Mouse (Mus musculus): ENCODE results near the gene Zc3h8. TPM values are rescaled to one million over a fixed set of nuclear protein-coding genes. Genes with fewer than 3 reads are reported as not detected.

Gene Zc3h8
- polyA plus RNA-seq (2014; fragmentation: Nextera tagmentation; extraction: Ambion mirVana), result 10.2 and 12.2 TPM in 2 replicates

GRCm38 (mm10) chr2:128943538-128944528 lies at the start of gene Zc3h8:
Gene Zc3h8, minus strand, starts transcription at chr2:128944077.
- peak within 1 kb of the TSS; percentile 72 for H3K4me3 ChIP-seq (ENCODE audit: low read depth, low read length)
- 2% methylated on average over 65 of the region's 65 CpGs for WGBS
- H3K36me3 ChIP-seq (ENCODE audit: control insufficient read depth, insufficient read depth, low read length), result no peaks in the 10 kb centered on the region
- no peaks in the 10 kb centered on the region for H3K4me1 ChIP-seq (ENCODE audit: control insufficient read depth, insufficient read depth, low read length)
- no peaks in the 10 kb centered on the region for H3K9me3 ChIP-seq (replicated peaks; ENCODE audit: control insufficient read depth, low read length)
- peak; percentile 98 for DNase-seq (ENCODE audit: low spot score)
- peak within 1 kb of the TSS; percentile 82 for H3K9ac ChIP-seq (ENCODE audit: low read length)
- peak within 1 kb of the TSS; percentile 73 for H3K4me2 ChIP-seq (ENCODE audit: low read length)
- H3K27ac ChIP-seq (ENCODE audit: low read depth, low read length), result peak within 1 kb of the TSS; percentile 73
- H3K27me3 ChIP-seq (replicated peaks; ENCODE audit: control insufficient read depth, insufficient read depth, low read length), result no peaks in the 10 kb centered on the region
- peak; percentile 95 for ATAC-seq

GRCm38 (mm10) chr2:128984746-128985145 lies 40.9 kb upstream of the Zc3h8 start:
- Histone ChIP-seq H3K9me3 (replicated peaks; ENCODE audit: control insufficient read depth, low read length) (no peaks in the 10 kb centered on the region), H3K36me3 (ENCODE audit: control insufficient read depth, insufficient read depth, low read length) (no peaks in the 10 kb centered on the region), H3K9ac (ENCODE audit: low read length) (no peak overlapping the region), H3K4me2 (ENCODE audit: low read length) (no peak overlapping the region), H3K4me3 (ENCODE audit: low read depth, low read length) (no peak overlapping the region), H3K27me3 (replicated peaks; ENCODE audit: control insufficient read depth, insufficient read depth, low read length) (no peaks in the 10 kb centered on the region), H3K27ac (ENCODE audit: low read depth, low read length) (no peak overlapping the region), H3K4me1 (ENCODE audit: control insufficient read depth, insufficient read depth, low read length) (no peaks in the 10 kb centered on the region)
- no peak for ATAC-seq
- DNase-seq (ENCODE audit: low spot score), result no peak
- 87% methylated on average over 3 of the region's 3 CpGs for WGBS

- 76% methylated on average over 4 of the region's 4 CpGs for WGBS
- DNase-seq (ENCODE audit: low spot score) (no peak), ATAC-seq (no peak)
- Histone ChIP-seq H3K4me3 (ENCODE audit: low read depth, low read length) (no peak overlapping the region), H3K36me3 (ENCODE audit: control insufficient read depth, insufficient read depth, low read length) (no peaks in the 10 kb centered on the region), H3K27me3 (replicated peaks; ENCODE audit: control insufficient read depth, insufficient read depth, low read length) (no peaks in the 10 kb centered on the region), H3K9ac (ENCODE audit: low read length) (no peak overlapping the region), H3K4me2 (ENCODE audit: low read length) (no peak overlapping the region), H3K4me1 (ENCODE audit: control insufficient read depth, insufficient read depth, low read length) (no peaks in the 10 kb centered on the region), H3K27ac (ENCODE audit: low read depth, low read length) (no peak overlapping the region), H3K9me3 (replicated peaks; ENCODE audit: control insufficient read depth, low read length) (no peaks in the 10 kb centered on the region)
Observed at GRCm38 (mm10) chr2:128975572-128975971, 31.7 kb upstream of the Zc3h8 start.

- Histone ChIP-seq H3K27me3 (replicated peaks; ENCODE audit: control insufficient read depth, insufficient read depth, low read length) (no peaks in the 10 kb centered on the region), H3K9ac (ENCODE audit: low read length) (no peak overlapping the region)
- no peak for ATAC-seq
Observed at GRCm38 (mm10) chr2:128972301-128972700, 28.4 kb upstream of the Zc3h8 start.

GRCm38 (mm10) chr2:128968475-128969083 lies 24.7 kb upstream of the Zc3h8 start:
- DNase-seq (ENCODE audit: low spot score), result no peak

More at GRCm38 (mm10) chr2:128972301-128972700, 28.4 kb upstream of the Zc3h8 start:
- H3K4me3 ChIP-seq (ENCODE audit: low read depth, low read length), result no peak overlapping the region
- H3K27ac ChIP-seq (ENCODE audit: low read depth, low read length), result no peak overlapping the region
- H3K36me3 ChIP-seq (ENCODE audit: control insufficient read depth, insufficient read depth, low read length), result no peaks in the 10 kb centered on the region
- no peaks in the 10 kb centered on the region for H3K9me3 ChIP-seq (replicated peaks; ENCODE audit: control insufficient read depth, low read length)
- 0 out of 2 replicates have a peak, but pooled peaks cover 2% of the 10 kb centered on the region for H3K4me1 ChIP-seq (ENCODE audit: control insufficient read depth, insufficient read depth, low read length)
- no peak overlapping the region for H3K4me2 ChIP-seq (ENCODE audit: low read length)
- DNase-seq (ENCODE audit: low spot score), result no peak

GRCm38 (mm10) chr2:128967661-128968441 lies 24.0 kb upstream of the Zc3h8 start, which contains the start of gene Gm10762:
Gene Gm10762, minus strand, starts transcription at chr2:128967725.
- Histone ChIP-seq H3K27ac (ENCODE audit: low read depth, low read length) (peak within 1 kb of the TSS; percentile 100), H3K9ac (ENCODE audit: low read length) (peak within 1 kb of the TSS; percentile 100), H3K4me1 (ENCODE audit: control insufficient read depth, insufficient read depth, low read length) (peaks cover 10% of the 10 kb centered on the region), H3K9me3 (replicated peaks; ENCODE audit: control insufficient read depth, low read length) (no peaks in the 10 kb centered on the region), H3K4me2 (ENCODE audit: low read length) (peak within 1 kb of the TSS; percentile 63), H3K36me3 (ENCODE audit: control insufficient read depth, insufficient read depth, low read length) (no peaks in the 10 kb centered on the region), H3K27me3 (replicated peaks; ENCODE audit: control insufficient read depth, insufficient read depth, low read length) (no peaks in the 10 kb centered on the region), H3K4me3 (ENCODE audit: low read depth, low read length) (peak within 1 kb of the TSS; percentile 82)
- DNase-seq (ENCODE audit: low spot score) (peak; percentile 79), ATAC-seq (peak; percentile 68)
- under 1% methylated on average over 71 of the region's 80 CpGs for WGBS

More at GRCm38 (mm10) chr2:128968475-128969083, 24.7 kb upstream of the Zc3h8 start:
- Histone ChIP-seq H3K27me3 (replicated peaks; ENCODE audit: control insufficient read depth, insufficient read depth, low read length) (no peaks in the 10 kb centered on the region), H3K4me2 (ENCODE audit: low read length) (peak overlapping the region; percentile 63), H3K36me3 (ENCODE audit: control insufficient read depth, insufficient read depth, low read length) (no peaks in the 10 kb centered on the region), H3K9ac (ENCODE audit: low read length) (peak overlapping the region; percentile 100), H3K4me3 (ENCODE audit: low read depth, low read length) (peak overlapping the region; percentile 82), H3K27ac (ENCODE audit: low read depth, low read length) (peak overlapping the region; percentile 100), H3K4me1 (ENCODE audit: control insufficient read depth, insufficient read depth, low read length) (peaks cover 10% of the 10 kb centered on the region), H3K9me3 (replicated peaks; ENCODE audit: control insufficient read depth, low read length) (no peaks in the 10 kb centered on the region)
- ATAC-seq, result no peak

GRCm38 (mm10) chr2:128966641-128967580 lies 23.0 kb upstream of the Zc3h8 start, which contains the start of gene Zc3h6:
Gene Zc3h6, plus strand, starts transcription at chr2:128967402.
- no peaks in the 10 kb centered on the region for H3K9me3 ChIP-seq (replicated peaks; ENCODE audit: control insufficient read depth, low read length)
- H3K9ac ChIP-seq (ENCODE audit: low read length), result peak within 1 kb of the TSS; percentile 100
- under 1% methylated on average over 65 of the region's 65 CpGs for WGBS
- H3K4me3 ChIP-seq (ENCODE audit: low read depth, low read length), result peak within 1 kb of the TSS; percentile 82
- no peaks in the 10 kb centered on the region for H3K36me3 ChIP-seq (ENCODE audit: control insufficient read depth, insufficient read depth, low read length)
- DNase-seq (ENCODE audit: low spot score), result peak; percentile 99
- H3K4me2 ChIP-seq (ENCODE audit: low read length), result peak within 1 kb of the TSS; percentile 63
- ATAC-seq, result peak; percentile 98
- H3K4me1 ChIP-seq (ENCODE audit: control insufficient read depth, insufficient read depth, low read length), result peaks cover 10% of the 10 kb centered on the region
- H3K27ac ChIP-seq (ENCODE audit: low read depth, low read length), result peak within 1 kb of the TSS; percentile 100
- H3K27me3 ChIP-seq (replicated peaks; ENCODE audit: control insufficient read depth, insufficient read depth, low read length), result no peaks in the 10 kb centered on the region
